Mouse (Mus musculus) thymus, postnatal 36 days (tissue): ENCODE measurements around the gene Creb1.
"Not testable (repeated sequence)": the region's sequence is repeated elsewhere in the genome, so short reads cannot be mapped to it uniquely, and the experiment has no call there.

Experiments used
- DNase-seq, 2 experiments: peaks; one replicate each; pipeline ENCODE4 v3.0.0; 2022; ENCODE audit warnings: mixed read lengths in 2 of 2

Gene Creb1

DNA sequence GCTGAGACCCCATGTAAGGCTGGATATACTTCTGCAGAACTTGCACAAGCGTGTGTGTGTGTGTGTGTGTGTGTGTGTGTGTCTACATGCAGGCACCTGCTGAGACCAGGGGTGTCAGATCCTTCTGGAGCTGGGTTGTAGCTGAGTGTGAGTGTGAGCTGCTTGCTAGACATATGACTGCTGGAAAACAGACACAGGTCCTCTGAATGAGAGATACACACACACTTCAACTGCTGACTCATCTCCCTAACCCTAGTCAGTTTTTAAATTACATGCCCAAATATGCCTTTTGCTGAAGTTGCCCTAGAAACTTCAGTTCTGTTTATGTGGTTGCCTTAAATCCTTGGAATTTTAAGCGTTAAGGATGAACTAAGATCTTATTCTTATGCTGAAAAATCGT lies 13.6 kb downstream of the Creb1 start:
- no peak for DNase-seq

GRCm38 (mm10) chr1:64549380-64549779 lies 16.9 kb downstream of the Creb1 start:
- no peak for DNase-seq

GRCm38 (mm10) chr1:64551908-64552307 lies 19.5 kb downstream of the Creb1 start:
- no peak for DNase-seq

DNA sequence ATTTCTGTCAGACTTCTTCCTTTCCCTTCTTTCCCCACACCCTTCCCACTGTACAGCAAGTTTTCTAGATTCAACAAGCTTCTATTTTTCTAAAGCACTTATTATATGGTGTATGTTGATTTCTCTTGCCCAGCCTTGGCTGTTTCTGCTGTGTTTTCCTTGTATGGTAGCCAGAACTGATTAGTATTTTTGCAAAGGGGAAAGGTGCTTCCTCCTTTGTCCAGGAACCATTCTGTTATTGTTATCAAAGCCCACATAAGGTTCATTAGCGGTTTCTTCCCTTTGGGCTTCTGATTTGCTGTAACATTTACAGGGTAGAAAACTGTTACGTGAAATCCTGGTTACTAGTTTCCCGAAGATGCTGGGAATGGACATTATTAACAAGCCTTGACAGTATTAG lies 27.7 kb downstream of the Creb1 start:
- DNase-seq, result no peak

DNA sequence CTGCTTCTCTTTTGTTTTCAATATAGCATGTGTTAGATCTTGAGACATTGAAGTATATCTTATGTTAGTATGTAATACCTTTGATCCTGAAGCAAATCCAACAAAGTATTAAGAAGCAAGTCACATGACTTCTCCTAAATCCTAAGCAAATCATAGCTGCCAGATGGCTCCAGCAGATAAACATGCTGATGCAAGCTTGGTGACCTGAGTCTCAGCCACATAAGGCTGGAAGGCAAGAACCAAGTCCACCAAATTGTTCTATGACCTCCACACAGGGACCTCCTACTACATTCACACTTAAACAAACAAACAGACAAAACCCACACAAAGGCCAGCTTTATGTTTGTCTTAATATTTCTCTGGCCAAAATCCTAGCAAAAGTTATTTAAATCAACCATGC lies 35.8 kb downstream of the Creb1 start:
- DNase-seq, result no peak

- DNase-seq, result no peak
Observed at GRCm38 (mm10) chr1:64576022-64576421, 43.6 kb downstream of the Creb1 start.

- no peak for DNase-seq
Observed at GRCm38 (mm10) chr1:64576732-64577131, 44.3 kb downstream of the Creb1 start.

DNA sequence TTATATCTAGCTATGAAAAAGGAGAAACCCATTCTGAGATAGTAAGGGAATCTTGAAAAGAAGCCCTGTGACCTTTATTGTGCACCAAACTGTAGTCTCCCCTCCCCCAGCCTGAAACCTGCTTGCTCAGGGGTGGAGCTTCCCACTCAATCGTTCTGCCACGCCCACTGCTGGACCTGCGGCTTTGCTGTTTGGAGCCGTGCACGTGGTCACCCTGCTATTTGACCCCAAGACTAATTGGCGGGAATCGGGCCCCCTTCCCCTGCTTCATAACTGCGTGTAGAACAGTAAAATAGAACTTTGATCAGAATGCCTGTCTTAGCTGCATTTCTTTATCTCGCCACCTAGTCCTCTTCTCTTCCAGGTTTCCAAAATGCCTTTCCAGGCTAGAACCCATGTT lies 45.5 kb downstream of the Creb1 start:
- not testable (repeated sequence) for DNase-seq

GRCm38 (mm10) chr1:64578801-64579200 lies 46.4 kb downstream of the Creb1 start:
- DNase-seq, result no peak

DNA sequence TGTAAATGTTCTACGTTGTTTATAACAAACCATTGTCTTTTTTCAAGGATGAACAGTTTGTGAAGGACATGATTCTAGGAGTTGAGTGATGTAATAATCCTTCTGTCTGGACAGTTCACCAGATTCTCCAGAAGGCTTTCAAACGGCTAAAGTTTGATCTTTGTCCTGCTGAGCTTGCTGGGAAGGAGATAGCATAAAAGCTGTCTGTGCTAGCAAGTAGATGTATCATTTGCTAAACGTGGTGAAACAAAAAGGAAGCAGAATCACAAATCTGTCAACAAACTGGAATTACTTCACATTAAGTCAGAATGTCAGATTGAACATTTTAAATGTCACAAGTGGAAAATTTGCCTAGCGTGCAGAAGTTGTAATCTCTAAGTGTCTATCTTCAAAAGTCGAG lies 66.5 kb downstream of the Creb1 start:
- no peak for DNase-seq

DNA sequence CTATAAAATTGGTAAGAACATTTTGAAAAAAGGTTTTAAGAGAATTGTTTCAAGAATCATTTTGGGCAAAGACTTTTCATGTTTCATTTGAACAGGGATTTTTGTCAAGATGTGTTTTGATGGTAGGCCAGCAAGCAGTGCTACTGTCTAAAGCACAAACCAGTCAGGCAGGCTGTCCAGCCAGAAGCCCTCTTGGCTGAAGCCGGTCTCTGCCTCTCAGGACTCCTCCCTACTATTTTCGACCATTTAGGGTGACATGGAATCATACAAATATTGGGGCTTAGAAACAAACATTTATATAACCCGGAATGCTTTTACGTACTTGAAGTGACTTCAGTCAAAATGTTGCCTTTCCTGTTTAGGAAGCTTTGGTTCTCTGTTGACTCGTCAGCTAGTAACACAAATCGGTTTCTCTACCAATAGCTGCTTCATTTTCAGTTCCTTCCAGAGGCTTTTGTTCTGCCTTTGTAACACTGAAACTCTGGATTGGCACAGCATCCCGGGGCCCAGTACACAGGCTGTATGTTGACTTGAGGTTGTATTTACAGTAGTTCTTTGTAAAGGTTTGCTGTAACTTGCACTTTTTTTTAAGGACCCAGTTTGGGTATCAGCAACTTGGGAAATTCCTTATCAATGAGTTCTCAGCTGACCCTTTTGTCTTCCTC lies 68.1 kb downstream of the Creb1 start:
- DNase-seq, result no peak

DNA sequence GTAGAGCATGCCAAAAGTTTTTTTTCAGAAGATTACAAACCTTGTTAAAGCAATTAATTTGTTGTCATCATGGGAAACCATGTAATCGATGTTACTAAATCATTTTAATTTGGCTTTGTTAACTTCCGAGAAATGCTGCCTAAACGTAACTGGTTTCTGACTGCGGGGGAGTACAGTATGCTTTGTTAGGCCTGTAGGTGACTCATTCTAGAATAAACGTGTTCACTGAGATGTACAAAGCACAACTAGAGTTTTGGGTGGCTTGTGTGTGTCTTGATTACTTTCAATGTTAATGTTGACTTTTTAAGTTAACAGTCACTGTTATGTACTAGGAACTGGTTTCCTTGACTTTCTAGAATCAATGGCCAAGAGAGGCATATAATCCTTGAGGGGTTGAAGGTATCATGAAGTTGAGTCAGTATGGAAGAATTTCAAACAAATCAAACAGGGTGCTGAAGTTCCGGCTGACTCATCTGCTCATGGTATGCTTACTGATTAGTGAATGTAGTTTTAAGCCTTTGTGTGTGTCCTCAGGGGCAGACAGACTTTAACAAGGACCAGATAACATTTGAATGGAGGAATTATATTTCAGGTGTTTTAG lies 68.9 kb downstream of the Creb1 start:
- DNase-seq, result no peak

GRCm38 (mm10) chr1:64603381-64603780 lies 70.9 kb downstream of the Creb1 start:
- DNase-seq, result no peak

- no peak for DNase-seq
Observed at GRCm38 (mm10) chr1:64609145-64609544, 76.7 kb downstream of the Creb1 start.

DNA sequence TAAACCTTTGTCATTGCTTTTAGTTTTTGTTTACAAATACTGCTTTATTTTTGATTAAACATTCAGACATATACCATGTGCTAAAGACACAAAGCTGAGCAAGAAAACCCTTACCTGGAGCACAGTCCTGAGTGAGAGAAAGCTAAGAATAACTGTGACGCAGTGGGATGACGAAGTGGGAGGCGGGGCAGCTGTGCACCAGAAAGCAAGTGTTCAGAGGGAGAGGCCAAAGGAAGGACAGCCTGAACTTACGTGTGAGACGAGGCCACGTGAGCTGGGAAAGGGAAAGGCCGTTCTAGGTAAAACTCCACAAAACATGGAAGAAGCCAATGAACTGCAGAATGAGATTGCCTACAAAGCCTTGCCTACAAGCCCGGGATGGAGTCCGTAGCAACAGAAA lies 77.5 kb downstream of the Creb1 start:
- DNase-seq, result no peak

- no peak for DNase-seq
Observed at GRCm38 (mm10) chr1:64614311-64614710, 81.9 kb downstream of the Creb1 start.

DNA sequence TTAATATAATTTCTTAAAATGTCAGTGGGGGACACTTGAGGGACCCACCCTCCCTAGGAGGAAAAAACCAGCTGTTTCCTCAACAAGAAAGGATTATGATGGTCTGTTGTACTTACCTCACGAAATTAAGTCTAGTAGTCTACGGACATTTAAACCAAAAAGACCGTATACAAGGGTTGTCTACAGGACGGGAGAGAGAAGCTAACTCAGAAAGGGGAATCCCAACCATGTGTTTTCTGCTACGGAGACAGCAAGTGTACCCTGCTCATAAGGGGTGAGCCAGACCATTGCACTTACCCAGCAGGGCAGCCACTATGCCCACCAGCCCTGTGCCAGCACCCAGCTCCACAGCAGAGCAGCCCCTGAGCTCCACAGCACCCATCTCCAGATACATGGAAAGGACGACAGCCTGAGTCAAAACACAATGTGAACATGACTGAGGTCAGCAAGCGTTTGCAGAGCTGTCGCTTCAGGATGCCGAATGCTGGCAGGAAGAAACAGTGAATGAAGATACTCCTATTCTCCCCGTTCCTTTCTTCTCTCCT lies 82.4 kb downstream of the Creb1 start:
- no peak for DNase-seq

DNA sequence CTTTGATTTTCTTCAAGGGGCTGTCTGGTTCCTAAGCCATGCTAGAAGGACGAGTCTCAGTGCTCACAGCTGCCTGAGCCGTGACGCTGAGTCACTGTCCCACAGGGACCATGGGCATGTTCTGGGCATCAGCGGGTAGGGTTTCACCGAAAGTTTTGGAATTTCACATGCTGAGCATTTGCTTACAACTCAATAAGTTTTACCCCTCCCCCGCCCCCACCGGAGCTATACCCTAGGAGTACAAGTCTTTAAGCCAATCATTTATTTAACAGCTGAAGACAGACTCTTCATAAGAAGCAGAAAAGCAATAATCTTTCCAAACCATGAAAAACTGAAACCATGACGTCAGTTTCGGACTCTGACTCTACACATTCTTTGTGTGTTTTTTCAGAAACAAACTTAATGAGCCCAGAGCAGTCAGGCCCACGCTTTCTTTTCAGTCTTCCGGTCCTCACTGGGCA lies 83.1 kb downstream of the Creb1 start:
- no peak for DNase-seq

- DNase-seq, result no peak
Observed at GRCm38 (mm10) chr1:64616076-64616475, 83.6 kb downstream of the Creb1 start.

GRCm38 (mm10) chr1:64616531-64616880 lies 84.1 kb downstream of the Creb1 start:
- no peak for DNase-seq

DNA sequence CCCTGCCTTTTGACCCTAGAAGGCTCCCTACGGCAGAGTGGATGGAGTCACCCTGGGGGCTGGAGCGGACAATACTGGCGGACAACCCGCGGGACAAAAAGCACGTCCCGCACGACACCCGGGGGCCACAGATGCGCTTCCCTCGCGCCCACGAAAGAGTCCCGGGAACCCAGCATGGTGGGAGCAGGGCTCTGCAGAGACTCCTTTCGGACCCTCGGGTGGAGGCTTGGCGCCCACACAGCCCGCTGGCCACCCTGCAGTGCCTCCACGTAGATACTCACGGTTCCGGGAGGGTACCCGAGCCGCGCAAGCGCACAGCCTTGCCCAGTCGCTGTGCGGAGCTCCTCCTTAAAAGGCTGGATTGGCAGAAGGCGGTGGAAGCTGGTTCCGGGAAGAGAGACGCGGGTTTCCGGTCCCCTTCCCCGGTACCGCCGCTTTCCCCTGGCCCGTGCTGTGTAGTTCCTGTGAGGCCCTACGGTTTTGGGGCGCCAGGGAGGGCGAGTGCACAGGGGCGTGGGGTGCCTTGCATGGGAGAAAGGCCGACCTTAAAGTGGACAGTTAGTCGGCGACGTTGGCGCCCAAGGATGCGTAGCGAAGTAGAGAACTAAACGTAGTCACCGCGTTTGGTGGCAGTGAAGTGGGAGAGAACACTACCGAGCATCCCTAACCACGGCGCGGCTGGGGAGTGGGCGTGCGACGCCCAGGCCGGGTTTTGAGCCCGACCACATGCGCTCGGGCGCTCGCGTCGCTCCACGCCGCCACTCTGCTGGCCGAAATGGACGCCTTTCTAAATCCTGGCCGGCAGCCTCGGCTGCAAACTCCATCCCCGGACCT lies 84.7 kb downstream of the Creb1 start, which contains the start of gene Mettl21a:
TSS of gene Mettl21a (minus strand) at position 362 of the 834 bp plus-strand sequence.
- DNase-seq, result peak; percentile 77 to 83

- peak; percentile 79 to 81 for DNase-seq
Observed at GRCm38 (mm10) chr1:64617715-64617984, 85.2 kb downstream of the Creb1 start.

GRCm38 (mm10) chr1:64618226-64618625 lies 85.8 kb downstream of the Creb1 start:
- no peak for DNase-seq

DNA sequence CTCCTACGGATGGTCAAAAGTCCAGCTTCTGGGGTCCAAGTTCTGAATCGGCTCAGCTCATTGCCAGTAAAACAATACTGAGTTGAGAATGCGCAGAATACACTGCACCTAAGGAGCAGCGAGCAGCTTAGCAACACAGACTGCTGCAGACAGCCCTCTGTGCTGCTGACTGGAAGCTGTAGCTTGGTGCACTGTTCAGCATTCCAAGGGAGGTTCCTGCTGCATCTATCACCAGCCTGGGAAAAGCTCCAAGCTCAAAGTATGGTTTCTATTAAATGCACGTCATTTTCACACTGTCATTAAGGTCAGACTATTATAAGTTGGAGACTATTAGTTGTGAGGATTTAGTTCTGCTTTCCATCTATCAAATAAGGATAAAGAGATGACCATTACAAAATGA lies 88.7 kb downstream of the Creb1 start:
- DNase-seq, result no peak
